Mouse (Mus musculus): ENCODE data around the gene Igfals.

Igfals gene

DNA sequence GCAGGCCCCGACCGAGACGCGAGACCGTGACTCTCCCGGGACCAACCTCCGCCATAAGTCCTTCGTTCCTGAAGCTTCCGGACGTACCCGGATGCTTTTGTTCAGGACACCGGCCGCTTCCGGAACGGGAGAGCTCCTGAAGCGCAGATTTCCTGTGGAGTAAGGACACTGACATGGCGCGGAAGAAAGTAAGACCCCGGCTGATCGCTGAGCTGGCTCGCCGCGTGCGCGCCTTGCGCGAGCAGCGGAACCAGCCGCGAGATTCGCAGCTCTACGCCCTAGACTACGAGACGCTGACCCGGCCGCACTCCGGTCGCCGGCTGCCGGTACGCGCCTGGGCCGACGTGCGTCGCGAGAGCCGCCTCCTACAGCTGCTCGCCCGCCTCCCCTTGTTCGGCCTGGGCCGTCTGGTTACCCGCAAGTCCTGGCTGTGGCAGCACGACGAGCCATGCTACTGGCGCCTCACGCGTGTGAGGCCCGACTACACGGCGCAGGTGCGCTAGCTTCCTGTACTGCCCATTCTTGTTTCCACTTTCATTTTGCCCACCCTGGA lies 29.3 kb downstream of the Igfals start, which contains the start of the genes Eme2 and Mrps34:
Eme2 (minus strand) TSS at position 93 of the 553 bp plus-strand sequence.
Mrps34 (plus strand) TSS at position 122 of the 553 bp plus-strand sequence.
- peak; percentile 83 to 88 for DNase-seq

GRCm38 (mm10) chr17:24895571-24896240 lies 29.9 kb downstream of the Igfals start:
- DNase-seq, result no peak

DNA sequence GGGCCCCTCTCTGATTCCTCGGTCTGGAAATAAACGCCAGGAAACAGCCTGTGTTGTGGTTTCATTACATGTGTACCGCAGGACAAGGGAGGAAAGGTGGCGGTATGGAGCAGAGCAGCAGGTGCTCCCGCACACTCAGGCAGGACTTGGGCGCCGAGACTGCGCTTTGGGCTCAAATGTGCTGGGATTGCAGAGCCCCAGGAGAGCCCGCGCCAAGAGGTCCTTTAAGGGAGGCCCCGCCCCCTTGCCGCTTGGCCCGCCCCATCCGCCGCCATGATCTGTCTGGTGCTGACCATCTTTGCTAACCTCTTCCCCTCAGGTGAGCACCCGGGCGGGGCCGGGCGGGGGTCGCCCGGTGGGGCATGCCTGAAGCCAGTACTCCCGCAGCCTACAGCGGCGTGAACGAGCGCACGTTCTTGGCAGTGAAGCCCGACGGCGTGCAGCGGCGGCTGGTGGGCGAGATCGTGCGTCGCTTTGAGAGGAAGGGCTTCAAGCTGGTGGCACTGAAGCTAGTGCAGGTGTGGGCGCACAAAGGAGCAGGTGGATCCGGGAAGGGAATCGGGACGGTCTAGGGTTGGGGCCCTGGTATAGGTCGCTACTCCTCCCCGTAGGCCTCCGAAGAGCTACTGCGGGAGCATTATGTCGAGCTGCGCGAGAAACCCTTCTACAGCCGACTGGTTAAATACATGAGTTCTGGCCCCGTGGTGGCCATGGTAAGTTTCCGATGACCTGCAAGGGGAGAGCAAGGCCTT lies 30.6 kb downstream of the Igfals start, which contains the start of gene Nme3:
Nme3 (plus strand) TSS at position 260 of the 752 bp plus-strand sequence.
- peak; percentile 70 to 78 for DNase-seq

GRCm38 (mm10) chr17:24896993-24897269 lies 31.1 kb downstream of the Igfals start:
- DNase-seq, result no peak

DNA sequence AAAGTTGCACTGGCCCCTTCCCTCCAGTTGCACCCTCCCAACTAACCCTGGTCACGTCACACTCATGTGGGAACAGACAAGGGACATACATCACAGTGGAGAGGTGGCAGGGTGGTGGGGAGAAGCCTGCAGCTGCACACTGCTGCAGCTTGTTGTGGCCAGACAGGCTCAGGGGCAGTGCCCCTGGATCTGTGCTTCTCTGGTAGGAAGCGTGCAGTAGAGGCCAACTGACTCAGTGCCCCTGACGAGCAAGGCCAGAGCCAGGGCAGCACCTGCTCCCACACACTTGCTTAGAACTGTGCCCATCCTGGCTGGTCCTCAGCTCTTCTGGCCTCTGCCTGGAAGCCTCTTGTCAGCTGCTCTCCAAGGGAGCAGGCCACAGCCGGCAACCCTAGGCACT lies 31.8 kb downstream of the Igfals start:
- DNase-seq, result no peak

- no peak for DNase-seq
Observed at GRCm38 (mm10) chr17:24898041-24898854, 32.5 kb downstream of the Igfals start.

GRCm38 (mm10) chr17:24899153-24899552 lies 33.4 kb downstream of the Igfals start:
- no peak for DNase-seq

DNA sequence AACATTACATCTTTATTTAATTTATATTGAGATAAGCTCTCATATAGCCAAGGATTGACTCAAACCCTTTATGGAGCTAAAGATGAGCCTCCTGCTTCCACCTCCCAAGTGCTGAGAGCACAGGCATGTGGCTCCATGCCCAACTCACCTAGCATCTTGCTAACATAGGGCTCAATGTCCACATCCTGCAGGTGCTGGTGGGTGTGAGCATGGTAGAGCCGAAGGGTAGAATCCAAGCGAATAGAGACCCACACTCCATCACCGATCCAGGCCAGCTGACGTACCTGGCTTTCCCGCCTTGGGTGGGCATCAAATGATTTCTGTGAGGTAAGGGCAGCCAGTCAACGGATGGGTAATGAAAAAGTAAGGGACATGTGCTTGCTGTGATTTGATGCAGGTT lies 34.2 kb downstream of the Igfals start:
- no peak for DNase-seq

DNA sequence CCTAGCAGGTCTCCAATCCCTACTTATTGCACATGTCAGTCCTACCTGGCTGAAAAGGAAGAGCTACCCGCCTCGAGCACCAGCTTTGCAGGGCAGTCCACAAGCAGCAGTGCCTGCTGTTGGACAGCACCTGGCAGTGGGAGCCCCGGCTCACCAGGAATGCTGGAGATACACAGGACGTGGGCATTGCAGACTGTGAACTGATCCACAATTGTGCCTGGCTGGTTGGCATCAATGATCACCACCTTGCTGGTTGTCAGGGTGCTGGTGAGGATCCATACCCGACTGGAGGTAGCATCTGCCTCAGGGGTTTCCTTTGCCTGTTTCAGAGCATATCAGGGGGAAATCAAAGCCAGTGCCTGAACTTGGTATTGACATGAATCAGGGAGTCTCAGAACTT lies 36.3 kb downstream of the Igfals start:
- DNase-seq, result no peak

- no peak for DNase-seq
Observed at GRCm38 (mm10) chr17:24902671-24903474, 37.1 kb downstream of the Igfals start.

DNA sequence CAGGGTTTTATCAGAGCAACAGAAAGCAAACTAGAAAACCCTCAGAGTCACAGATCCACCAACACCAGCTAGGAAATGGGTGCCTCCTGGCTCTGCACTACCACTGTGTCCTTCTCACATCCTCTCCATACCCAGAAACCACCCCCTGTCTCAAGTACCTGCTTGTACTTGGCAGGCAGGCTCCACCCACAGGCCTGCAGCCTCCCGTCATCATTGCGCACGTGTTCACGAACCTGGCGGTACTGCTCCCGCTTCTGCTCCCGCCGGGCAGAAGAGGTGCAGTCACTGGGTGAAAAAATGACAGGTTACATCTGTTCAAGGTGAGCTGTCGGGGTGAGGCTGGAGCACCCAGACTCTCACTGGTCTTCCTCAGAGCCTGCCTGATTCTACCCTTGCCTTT lies 38.0 kb downstream of the Igfals start:
- no peak for DNase-seq

DNA sequence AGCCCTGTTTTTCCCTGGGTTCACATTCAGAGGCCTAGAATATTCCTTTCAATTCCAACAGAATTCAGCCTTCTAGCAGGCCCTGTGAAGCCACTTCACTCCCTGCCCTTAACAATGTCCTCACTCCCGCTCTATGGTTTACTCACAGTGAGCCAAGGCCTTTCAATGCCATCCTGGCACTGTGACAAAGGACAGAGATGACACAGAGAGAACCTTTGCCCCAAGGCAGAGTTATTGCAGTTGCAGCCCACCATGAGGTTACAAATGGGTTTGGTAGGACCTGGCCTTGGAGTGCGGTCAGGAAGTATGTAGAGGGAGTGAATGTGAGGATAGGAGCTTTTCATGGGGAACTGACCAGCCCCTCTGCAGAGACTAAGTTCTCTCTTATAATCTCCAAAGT lies 41.8 kb downstream of the Igfals start:
- DNase-seq, result no peak

- no peak for DNase-seq
Observed at GRCm38 (mm10) chr17:24913984-24914383, 48.2 kb downstream of the Igfals start.

DNA sequence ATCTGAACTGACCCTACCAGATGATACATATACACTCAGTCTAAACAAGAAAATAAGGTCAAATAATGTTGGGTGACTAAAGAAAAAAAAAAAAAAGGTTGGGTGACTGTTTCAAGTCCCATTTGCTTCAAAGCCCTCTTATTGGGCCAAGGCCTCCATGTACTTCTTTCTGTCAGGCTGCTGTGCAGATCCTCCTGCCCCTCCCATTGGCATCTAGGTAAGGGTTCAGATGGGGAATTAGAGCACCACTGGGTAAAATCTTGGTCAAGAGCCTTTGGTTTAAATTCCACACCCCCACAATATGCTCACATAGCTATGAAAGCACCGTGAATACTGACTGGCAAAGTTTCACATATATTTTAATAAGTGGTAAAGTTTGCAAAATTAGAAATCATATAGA lies 57.4 kb downstream of the Igfals start:
- DNase-seq, result no peak

GRCm38 (mm10) chr17:24929506-24929905 lies 63.7 kb downstream of the Igfals start:
- no peak for DNase-seq

Data from lung, adult 18-20 months (tissue).